Mouse (Mus musculus) left cerebral cortex, postnatal 14 days (tissue): ENCODE results near the gene Rilp. TPM values are rescaled to one million over a fixed set of nuclear protein-coding genes. Genes with fewer than 3 reads are reported as not detected.

Experiments
- DNase-seq, 2 experiments: peaks; one replicate each; pipeline ENCODE4 v3.0.0; 2021 to 2022; ENCODE audit warnings: low spot score in 2 of 2, mixed read lengths in 1 of 2
- intact Hi-C: fragments of 180-260 bp; cut with DNase I; formaldehyde crosslinking; loops from one replicate; pipeline ENCODE4 v1.15.1; 2025
- total RNA-seq, 2 experiments: library from RNA; stranded (reverse); gene quantifications; 2 replicates each; pipeline ENCODE4 v1.2.3; 2021

The Rilp gene
- total RNA-seq, 2 experiments from 2014 or later = 2.0 to 2.5 TPM

DNA sequence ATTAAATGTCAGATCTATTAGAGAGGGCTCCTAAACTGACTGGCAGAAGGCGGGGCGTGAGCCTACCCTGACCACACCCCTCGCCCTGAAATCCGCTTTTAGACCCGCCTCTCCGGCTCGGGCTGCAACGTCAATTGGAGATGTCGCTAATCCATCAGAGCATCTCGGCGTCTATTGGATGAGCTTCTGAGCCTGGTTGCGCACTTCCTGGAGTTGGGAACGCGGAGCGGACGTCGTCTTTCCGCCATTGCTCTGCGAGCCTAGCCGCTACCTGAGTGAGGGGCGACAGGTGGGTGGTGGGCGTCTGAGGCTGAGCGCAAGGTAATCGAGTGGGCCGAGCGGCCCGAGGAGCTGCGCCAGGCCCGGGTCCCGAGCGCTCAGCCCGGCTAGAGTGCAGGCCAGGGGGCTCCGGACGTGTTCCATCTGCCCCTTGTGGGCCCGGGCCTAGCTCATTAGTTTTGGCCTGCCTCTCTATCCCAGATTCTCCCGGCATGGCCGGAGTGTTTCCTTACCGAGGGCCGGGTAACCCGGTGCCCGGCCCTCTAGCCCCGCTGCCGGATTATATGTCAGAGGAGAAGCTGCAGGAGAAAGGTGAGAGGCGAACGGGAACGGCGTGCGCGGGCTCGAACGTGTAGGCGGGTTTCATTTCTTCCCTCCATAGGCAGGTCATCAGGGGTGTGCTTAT, 23.2 kb upstream of the Rilp start, which contains the start of gene Prpf8:
Gene Prpf8 (plus strand): TSS at position 216 of the 685 bp plus-strand sequence.
- intact Hi-C loops = no loop called here
- peak; percentile 98 to 99 for DNase-seq

DNA sequence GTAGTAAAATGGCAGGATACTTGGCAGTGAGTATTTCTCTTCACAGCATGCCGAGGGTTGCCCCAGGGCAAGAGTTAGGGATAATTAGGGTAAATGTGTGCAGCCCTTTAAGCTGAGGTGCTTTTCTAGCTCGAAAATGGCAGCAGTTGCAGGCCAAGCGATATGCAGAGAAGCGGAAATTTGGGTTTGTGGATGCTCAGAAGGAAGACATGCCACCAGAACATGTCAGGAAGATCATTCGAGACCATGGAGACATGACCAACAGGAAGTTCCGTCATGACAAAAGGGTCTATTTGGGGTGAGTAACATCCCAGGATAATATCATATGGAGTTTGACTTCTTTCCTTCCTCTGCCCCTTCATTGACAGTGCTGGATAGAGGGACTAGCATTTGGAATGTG, 22.4 kb upstream of the Rilp start:
- intact Hi-C loops = no loop called here
- DNase-seq = no peak

GRCm38 (mm10) chr11:75494296-75495049, 15.4 kb upstream of the Rilp start:
- DNase-seq = no peak
- intact Hi-C loops = no loop called here

GRCm38 (mm10) chr11:75498126-75498525, 11.8 kb upstream of the Rilp start:
- intact Hi-C loops = no loop called here

GRCm38 (mm10) chr11:75508162-75508561, 1.7 kb upstream of the Rilp start:
- intact Hi-C loops = no loop called here
- no peak for DNase-seq

More at GRCm38 (mm10) chr11:75498126-75498525, 11.8 kb upstream of the Rilp start:
- DNase-seq = no peak

DNA sequence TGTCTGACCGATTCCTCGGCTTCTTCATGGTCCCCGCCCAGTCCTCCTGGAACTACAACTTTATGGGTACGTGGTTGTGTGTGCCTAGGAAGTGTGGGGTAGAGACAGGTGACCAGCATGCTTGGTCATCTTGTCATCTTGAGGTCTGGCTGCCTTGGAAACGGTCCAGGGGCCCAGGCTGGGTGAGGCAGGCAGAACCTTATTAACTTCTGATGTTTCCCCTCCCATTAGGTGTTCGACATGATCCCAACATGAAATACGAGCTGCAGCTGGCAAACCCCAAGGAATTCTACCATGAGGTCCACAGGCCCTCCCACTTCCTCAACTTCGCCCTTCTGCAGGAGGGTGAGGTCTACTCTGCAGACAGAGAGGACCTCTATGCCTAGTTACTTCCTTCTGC, 990 bp upstream of the Rilp start:
- DNase-seq = no peak
- intact Hi-C loops = no loop called here

DNA sequence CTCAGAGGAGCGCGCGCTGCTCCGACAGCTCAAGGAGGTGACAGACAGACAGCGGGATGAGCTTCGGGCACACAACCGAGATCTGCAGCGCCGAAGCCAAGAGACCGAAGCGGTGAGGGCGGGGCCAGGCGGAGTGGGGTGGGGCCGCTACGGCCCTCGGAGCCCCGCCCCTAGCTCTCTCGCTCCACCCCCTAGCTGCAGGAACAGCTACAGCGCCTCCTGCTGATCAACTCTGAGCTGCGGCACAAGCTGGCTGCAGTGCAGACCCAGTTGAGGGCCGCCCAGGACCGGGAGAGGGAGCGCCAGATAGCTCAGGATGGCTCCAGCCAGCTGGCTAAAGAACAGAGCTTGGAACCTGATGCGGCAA, 716 bp downstream of the Rilp start:
- intact Hi-C loops = loop anchor here (10.0 kb wide), 1 partner anchor 106 kb away; no protein-coding TSS in a partner anchor
- DNase-seq = peak; percentile 90 to 96

DNA sequence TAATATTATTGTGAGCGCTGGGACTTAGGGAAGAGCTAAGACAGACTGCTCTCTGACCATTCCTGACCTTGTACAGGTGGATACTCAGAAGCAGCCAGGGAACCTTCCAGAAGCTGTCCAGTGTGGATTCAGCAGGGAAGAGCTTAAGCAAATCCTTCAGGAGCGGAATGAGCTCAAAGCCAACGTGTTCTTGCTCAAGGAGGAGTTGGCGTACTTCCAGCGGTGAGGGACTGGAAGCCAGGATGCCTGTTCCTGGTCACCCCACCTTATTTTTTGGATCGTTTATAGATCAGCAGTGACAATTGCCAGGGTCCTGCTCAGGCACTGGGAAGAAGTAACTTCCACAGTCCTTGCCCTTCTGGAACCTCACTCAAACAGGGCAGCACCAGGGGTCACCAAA, 1.3 kb downstream of the Rilp start:
- peak; percentile 41 to 45 for DNase-seq
- intact Hi-C loops = loop anchor here (10.0 kb wide), 1 partner anchor 106 kb away; no protein-coding TSS in a partner anchor

- intact Hi-C loops = loop anchor here (10.0 kb wide), 1 partner anchor 108 kb away; no protein-coding TSS in a partner anchor
- no peak for DNase-seq
These were observed 2.6 kb downstream of the Rilp start for GRCm38 (mm10) chr11:75512301-75513018.

DNA sequence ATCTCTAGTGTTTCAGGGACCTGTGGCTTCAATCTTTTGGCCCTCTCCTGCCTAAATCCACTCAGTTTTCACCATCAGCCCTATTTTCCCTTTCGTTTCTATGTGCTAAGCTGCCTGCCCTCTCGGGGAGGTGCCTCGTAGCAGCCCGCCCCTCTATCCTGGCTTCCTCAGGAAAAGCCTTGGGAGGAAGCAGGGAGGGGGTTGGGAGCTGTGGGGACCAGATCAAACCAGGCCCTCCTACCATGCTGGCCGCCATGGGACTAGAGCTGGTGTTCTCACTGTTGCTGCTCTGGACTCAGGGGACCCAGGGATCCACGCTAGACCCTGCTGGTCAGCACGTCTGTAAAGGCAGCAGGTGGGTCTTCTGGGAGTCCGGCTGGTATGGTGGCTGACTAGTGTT, 3.4 kb downstream of the Rilp start, which contains the start of gene Scarf1:
Gene Scarf1 (plus strand): TSS at position 205 of the 400 bp plus-strand sequence.
- intact Hi-C loops = loop anchor here (10.0 kb wide), 1 partner anchor 109 kb away; no protein-coding TSS in a partner anchor
- no peak for DNase-seq

GRCm38 (mm10) chr11:75515186-75515585, 5.3 kb downstream of the Rilp start:
- no peak for DNase-seq
- intact Hi-C loops = loop anchor here (10.0 kb wide), 1 partner anchor 110 kb away; no protein-coding TSS in a partner anchor

- intact Hi-C loops = loop anchor here (10.0 kb wide), 1 partner anchor 115 kb away; no protein-coding TSS in a partner anchor
- no peak for DNase-seq
These were observed 10.1 kb downstream of the Rilp start for GRCm38 (mm10) chr11:75519834-75520633.

DNA sequence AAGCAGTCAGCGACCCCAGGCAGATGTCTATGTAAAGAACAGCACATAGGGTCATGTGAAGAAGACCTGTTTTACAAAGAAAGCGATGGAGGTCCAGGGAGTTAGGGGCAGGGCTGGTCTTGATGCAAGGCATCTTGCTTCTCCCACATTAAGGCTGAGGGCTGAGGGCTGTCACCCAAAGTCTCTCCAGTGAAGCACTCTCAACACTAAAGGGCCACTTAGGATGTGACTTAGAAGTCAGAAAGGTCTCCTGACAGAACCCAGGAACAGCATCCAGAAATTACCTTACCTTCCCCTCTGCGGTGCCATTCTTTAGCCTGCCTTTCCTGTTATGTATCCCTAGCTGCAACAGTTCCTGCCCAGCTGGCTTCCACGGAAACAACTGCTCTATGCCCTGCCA, 11.7 kb downstream of the Rilp start:
- intact Hi-C loops = no loop called here
- DNase-seq = no peak

DNA sequence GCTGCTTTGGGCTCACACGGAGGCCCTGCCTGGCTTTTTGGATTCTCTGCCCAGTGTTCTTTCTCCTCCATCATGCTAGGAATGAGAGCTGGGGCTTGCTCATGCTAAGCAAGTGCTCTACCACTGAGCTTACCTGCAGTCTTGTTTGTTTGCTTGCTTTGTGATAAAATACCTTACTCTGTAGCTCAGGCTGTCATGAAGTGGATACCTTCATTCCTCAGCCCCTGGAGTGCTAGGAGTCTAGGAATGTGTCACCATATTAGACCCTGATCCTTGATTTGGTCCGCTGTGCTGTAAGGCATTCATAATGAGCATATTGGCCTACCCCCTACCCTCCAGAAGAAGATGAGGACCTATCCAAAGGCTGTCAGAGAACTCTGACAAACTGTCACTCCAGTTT, 12.9 kb downstream of the Rilp start:
- DNase-seq = no peak
- intact Hi-C loops = no loop called here

GRCm38 (mm10) chr11:75525531-75526125, 15.7 kb downstream of the Rilp start:
- DNase-seq = no peak
- intact Hi-C loops = no loop called here

GRCm38 (mm10) chr11:75526943-75527342, 17.0 kb downstream of the Rilp start:
- DNase-seq = no peak
- intact Hi-C loops = no loop called here

DNA sequence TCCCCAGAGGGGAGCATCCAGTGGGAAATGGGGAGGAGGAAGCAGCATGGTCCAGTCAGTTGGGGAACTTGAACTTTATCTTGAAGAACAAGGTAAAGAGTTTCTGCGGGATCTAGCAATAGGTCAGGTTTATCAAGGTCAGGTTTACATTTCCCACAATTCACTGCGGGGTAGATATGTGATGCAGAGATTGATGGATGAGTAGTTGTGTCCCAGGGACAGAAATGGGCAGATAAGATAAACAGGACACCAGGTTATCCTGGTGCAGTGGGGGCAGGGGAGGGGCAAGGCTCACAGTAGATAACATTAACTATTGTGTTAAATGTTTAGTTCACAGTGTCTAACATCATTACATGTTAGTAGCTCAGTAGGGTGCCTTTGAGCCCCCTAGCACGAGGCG, 19.9 kb downstream of the Rilp start:
- intact Hi-C loops = loop anchor here (1.0 kb wide), 1 partner anchor 44 kb away; no protein-coding TSS in a partner anchor
- no peak for DNase-seq

DNA sequence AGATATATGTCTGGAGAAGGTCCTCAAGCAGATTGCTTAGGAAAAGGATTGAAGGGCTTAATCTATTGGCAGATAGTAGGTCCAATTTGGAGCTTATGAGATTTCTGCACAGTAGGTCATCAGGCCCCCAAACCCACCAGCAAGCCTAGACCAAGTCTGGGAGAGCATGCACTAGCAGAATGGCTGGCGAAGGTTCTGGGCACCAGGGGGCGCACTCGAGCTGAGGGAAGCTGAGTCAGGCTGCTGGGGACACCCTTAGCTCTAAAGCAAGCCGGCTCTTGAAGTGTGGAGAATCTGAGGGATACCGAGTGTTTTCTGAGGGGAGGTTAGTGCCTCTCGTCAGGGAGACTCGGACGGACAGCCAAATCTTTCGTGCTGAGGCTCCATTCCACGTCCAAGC, 20.4 kb downstream of the Rilp start:
- peak; percentile 96 to 98 for DNase-seq
- intact Hi-C loops = loop anchor here (1.0 kb wide), 1 partner anchor 43 kb away; no protein-coding TSS in a partner anchor
